Mouse (Mus musculus) liver, embryonic 14.5 days (tissue): ENCODE data around the gene Ptprn2.

ENCODE experiments used
- CTCF ChIP-seq: IDR thresholded peaks from 2 replicates; pipeline ENCODE4 v1.5.1; 2016; ENCODE audit warnings: antibody characterized with exemption, low read depth, control low read depth
- EP300 ChIP-seq: IDR thresholded peaks from 2 replicates; pipeline ENCODE4 v1.6.1; 2016; ENCODE audit warnings: antibody characterized with exemption, low read depth

- TF ChIP-seq CTCF (no peak), EP300 (no peak)
These were observed 441.6 kb downstream of the Ptprn2 start for GRCm38 (mm10) chr12:116927115-116927514.
